Mouse (Mus musculus): ENCODE data around the gene Emx1. TPM values are rescaled to one million over a fixed set of nuclear protein-coding genes. Genes with fewer than 3 reads are reported as not detected.

Gene Emx1
- total RNA-seq, 2 experiments from 2014 or later: not detected

- DNase-seq (ENCODE audit: low spot score in 2 of 2): no peak
These were observed 1.2 kb downstream of the Emx1 start for GRCm38 (mm10) chr6:85188256-85189110.

- no peak for DNase-seq (ENCODE audit: low spot score in 2 of 2)
These were observed 2.1 kb downstream of the Emx1 start for GRCm38 (mm10) chr6:85189361-85189760.

GRCm38 (mm10) chr6:85189911-85190591 lies 2.8 kb downstream of the Emx1 start:
- peak in 1 of 2 experiments; percentile 13 for DNase-seq (ENCODE audit: low spot score in 2 of 2)

GRCm38 (mm10) chr6:85190671-85191070 lies 3.4 kb downstream of the Emx1 start:
- DNase-seq (ENCODE audit: low spot score in 2 of 2): no peak

GRCm38 (mm10) chr6:85191751-85192440 lies 4.7 kb downstream of the Emx1 start:
- no peak for DNase-seq (ENCODE audit: low spot score in 2 of 2)

GRCm38 (mm10) chr6:85193381-85194318 lies 6.4 kb downstream of the Emx1 start:
- no peak for DNase-seq (ENCODE audit: low spot score in 2 of 2)

- no peak for DNase-seq (ENCODE audit: low spot score in 2 of 2)
These were observed 10.7 kb downstream of the Emx1 start for GRCm38 (mm10) chr6:85197951-85198350.

GRCm38 (mm10) chr6:85206182-85206938 lies 19.1 kb downstream of the Emx1 start:
- DNase-seq (ENCODE audit: low spot score in 2 of 2): no peak

- no peak for DNase-seq (ENCODE audit: low spot score in 2 of 2)
These were observed 19.7 kb downstream of the Emx1 start for GRCm38 (mm10) chr6:85206939-85207285.

- no peak for DNase-seq (ENCODE audit: low spot score in 2 of 2)
These were observed 20.1 kb downstream of the Emx1 start for GRCm38 (mm10) chr6:85207345-85207744.

GRCm38 (mm10) chr6:85209226-85209967 lies 22.2 kb downstream of the Emx1 start:
- peak in 1 of 2 experiments; percentile 12 for DNase-seq (ENCODE audit: low spot score in 2 of 2)

GRCm38 (mm10) chr6:85210686-85211085 lies 23.4 kb downstream of the Emx1 start:
- DNase-seq (ENCODE audit: low spot score in 2 of 2): no peak

- DNase-seq (ENCODE audit: low spot score in 2 of 2): no peak
These were observed 31.0 kb downstream of the Emx1 start for GRCm38 (mm10) chr6:85218251-85218650.

- DNase-seq (ENCODE audit: low spot score in 2 of 2): no peak
These were observed 31.6 kb downstream of the Emx1 start for GRCm38 (mm10) chr6:85218684-85219445.

- DNase-seq (ENCODE audit: low spot score in 2 of 2): no peak
These were observed 32.5 kb downstream of the Emx1 start for GRCm38 (mm10) chr6:85219706-85220105.

GRCm38 (mm10) chr6:85220917-85221316 lies 33.7 kb downstream of the Emx1 start:
- no peak for DNase-seq (ENCODE audit: low spot score in 2 of 2)

GRCm38 (mm10) chr6:85222551-85222950 lies 35.3 kb downstream of the Emx1 start:
- no peak for DNase-seq (ENCODE audit: low spot score in 2 of 2)

GRCm38 (mm10) chr6:85223498-85224150 lies 36.4 kb downstream of the Emx1 start:
- DNase-seq (ENCODE audit: low spot score in 2 of 2): no peak
